Mouse (Mus musculus) adrenal gland (tissue): Measurements from ENCODE around the gene Gm13283.
"Not testable (repeated sequence)": the region's sequence is repeated elsewhere in the genome, so short reads cannot be mapped to it uniquely, and the experiment has no call there.

ENCODE experiments used
- intact Hi-C: fragments of 180-260 bp; cut with DNase I; formaldehyde crosslinking; loops from one replicate; pipeline ENCODE4 v1.15.1; 2025

Gm13283 gene

DNA sequence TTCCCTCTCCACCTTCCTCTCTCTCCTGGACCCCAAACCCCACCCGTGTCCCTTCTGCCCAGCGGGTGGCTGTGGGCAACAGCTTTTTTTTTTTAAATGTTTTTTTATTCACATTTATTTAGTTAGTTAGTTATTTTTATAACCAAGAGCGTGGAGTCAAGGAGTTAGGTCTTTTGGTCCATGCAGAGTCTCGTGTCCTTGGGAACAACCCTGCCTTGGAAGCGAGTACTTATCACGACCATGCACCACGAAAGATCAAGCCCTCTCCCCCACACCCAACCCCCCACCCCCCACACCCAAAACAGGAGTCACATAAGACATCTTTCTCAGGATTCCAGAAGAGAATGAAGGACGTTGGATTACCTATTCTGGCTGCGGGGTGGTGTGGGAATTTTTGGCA is 2.4 kb downstream of the Gm13283 start:
- intact Hi-C loops = not testable (repeated sequence)

DNA sequence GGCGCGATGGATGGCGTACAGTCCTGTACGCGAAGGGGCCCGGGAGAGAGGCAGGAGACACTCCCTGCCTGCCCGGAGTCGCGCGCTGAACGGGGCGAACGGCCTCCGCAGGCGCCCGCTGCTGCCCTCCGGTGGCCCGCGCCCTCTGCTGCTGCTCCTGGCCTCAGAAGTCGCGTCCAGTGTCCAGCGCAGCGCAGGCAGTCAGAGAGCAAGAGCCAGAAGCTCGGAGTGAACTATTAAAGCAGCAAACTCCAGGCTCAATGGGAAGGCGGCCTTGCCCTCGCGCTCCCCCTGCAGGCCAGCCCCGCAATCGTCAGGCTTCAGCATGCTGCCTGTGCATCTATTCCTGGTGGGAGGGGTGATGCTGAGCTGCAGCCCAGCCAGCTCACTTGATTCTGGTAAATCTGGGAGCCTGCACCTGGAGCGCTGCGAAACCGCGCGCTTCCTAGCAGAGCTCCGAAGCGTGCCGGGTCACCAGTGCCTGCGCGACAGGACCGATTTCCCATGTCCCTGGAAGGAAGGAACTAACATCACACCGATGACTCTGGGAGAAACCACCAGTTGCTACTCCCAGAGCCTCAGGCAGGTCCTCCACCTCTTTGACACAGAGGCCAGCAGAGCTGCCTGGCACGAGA is 3.6 kb downstream of the Gm13283 start:
- intact Hi-C loops = not testable (repeated sequence)

DNA sequence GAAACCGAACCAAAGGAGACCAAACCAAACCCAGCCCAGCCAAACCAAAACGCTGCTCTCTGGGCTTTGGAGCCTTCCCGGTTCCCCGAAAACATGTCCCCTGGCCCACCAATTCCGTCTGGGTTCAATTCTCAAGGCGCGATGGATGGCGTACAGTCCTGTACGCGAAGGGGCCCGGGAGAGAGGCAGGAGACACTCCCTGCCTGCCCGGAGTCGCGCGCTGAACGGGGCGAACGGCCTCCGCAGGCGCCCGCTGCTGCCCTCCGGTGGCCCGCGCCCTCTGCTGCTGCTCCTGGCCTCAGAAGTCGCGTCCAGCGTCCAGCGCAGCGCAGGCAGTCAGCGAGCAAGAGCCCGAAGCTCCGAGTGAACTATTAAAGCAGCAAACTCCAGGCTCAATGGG is 13.6 kb downstream of the Gm13283 start, which contains the start of gene Gm13290:
Gene Gm13290, plus strand, starts transcription at position 301 of the 400 bp plus-strand sequence.
- intact Hi-C loops = not testable (repeated sequence)

DNA sequence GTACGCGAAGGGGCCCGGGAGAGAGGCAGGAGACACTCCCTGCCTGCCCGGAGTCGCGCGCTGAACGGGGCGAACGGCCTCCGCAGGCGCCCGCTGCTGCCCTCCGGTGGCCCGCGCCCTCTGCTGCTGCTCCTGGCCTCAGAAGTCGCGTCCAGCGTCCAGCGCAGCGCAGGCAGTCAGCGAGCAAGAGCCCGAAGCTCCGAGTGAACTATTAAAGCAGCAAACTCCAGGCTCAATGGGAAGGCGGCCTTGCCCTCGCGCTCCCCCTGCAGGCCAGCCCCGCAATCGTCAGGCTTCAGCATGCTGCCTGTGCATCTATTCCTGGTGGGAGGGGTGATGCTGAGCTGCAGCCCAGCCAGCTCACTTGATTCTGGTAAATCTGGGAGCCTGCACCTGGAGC is 16.7 kb downstream of the Gm13283 start, which contains the start of gene Gm13289:
Gene Gm13289, plus strand, starts transcription at position 301 of the 400 bp plus-strand sequence.
- intact Hi-C loops = not testable (repeated sequence)

DNA sequence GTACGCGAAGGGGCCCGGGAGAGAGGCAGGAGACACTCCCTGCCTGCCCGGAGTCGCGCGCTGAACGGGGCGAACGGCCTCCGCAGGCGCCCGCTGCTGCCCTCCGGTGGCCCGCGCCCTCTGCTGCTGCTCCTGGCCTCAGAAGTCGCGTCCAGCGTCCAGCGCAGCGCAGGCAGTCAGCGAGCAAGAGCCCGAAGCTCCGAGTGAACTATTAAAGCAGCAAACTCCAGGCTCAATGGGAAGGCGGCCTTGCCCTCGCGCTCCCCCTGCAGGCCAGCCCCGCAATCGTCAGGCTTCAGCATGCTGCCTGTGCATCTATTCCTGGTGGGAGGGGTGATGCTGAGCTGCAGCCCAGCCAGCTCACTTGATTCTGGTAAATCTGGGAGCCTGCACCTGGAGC is 19.6 kb downstream of the Gm13283 start, which contains the start of gene Gm13272:
Gene Gm13272, plus strand, starts transcription at position 301 of the 400 bp plus-strand sequence.
- intact Hi-C loops = not testable (repeated sequence)

DNA sequence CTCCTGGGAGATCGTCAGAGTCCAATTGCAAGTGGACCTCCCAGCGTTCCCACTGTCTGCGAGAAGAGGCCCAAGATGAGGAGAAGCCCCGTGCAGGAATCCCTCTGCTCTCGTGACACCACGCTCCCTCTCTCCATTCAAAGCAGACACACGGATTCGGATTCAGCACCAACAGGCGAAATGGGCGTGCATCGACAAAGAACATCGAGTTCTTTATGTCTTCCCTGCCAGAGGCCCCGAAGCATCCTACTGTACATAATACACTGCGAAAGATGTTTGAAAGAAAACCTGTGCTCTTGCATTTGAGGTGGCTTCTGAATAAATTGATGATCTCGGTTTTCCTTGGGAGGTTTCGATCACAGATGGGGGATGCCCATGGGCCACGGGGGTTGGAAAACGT is 20.4 kb downstream of the Gm13283 start:
- intact Hi-C loops = not testable (repeated sequence)

DNA sequence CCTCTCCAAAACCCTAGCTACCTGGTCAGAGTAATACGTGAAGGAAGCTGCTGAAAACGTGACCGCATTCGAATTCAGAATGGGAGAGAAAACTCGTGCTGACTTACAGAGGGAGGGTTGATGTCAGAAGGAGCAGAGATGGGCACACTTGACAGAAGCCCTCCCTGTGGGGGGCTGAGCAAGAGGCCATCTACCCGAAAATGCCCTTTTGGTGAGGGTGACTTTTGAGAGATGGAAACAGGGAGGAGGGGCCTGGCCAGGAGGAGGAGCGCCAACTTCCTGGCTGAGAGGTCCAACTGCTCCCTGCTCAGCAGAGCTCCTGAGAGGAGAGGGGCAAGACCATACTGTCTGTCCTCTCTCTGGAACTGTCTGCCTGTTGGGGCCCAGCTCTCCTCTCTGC is 21.9 kb downstream of the Gm13283 start, which contains the start of gene Ifnz:
Gene Ifnz, plus strand, starts transcription at position 301 of the 400 bp plus-strand sequence.
- intact Hi-C loops = not testable (repeated sequence)

DNA sequence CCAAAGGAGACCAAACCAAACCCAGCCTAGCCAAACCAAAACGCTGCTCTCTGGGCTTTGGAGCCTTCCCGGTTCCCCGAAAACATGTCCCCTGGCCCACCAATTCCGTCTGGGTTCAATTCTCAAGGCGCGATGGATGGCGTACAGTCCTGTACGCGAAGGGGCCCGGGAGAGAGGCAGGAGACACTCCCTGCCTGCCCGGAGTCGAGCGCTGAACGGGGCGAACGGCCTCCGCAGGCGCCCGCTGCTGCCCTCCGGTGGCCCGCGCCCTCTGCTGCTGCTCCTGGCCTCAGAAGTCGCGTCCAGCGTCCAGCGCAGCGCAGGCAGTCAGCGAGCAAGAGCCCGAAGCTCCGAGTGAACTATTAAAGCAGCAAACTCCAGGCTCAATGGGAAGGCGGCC is 22.4 kb downstream of the Gm13283 start:
- intact Hi-C loops = not testable (repeated sequence)

DNA sequence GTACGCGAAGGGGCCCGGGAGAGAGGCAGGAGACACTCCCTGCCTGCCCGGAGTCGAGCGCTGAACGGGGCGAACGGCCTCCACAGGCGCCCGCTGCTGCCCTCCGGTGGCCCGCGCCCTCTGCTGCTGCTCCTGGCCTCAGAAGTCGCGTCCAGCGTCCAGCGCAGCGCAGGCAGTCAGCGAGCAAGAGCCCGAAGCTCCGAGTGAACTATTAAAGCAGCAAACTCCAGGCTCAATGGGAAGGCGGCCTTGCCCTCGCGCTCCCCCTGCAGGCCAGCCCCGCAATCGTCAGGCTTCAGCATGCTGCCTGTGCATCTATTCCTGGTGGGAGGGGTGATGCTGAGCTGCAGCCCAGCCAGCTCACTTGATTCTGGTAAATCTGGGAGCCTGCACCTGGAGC is 25.5 kb downstream of the Gm13283 start, which contains the start of gene Gm13276:
Gene Gm13276, plus strand, starts transcription at position 301 of the 400 bp plus-strand sequence.
- intact Hi-C loops = not testable (repeated sequence)

DNA sequence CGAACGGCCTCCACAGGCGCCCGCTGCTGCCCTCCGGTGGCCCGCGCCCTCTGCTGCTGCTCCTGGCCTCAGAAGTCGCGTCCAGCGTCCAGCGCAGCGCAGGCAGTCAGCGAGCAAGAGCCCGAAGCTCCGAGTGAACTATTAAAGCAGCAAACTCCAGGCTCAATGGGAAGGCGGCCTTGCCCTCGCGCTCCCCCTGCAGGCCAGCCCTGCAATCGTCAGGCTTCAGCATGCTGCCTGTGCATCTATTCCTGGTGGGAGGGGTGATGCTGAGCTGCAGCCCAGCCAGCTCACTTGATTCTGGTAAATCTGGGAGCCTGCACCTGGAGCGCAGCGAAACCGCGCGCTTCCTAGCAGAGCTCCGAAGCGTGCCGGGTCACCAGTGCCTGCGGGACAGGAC is 28.5 kb downstream of the Gm13283 start, which contains the start of gene Gm13277:
Gene Gm13277, plus strand, starts transcription at position 231 of the 400 bp plus-strand sequence.
- intact Hi-C loops = not testable (repeated sequence)

DNA sequence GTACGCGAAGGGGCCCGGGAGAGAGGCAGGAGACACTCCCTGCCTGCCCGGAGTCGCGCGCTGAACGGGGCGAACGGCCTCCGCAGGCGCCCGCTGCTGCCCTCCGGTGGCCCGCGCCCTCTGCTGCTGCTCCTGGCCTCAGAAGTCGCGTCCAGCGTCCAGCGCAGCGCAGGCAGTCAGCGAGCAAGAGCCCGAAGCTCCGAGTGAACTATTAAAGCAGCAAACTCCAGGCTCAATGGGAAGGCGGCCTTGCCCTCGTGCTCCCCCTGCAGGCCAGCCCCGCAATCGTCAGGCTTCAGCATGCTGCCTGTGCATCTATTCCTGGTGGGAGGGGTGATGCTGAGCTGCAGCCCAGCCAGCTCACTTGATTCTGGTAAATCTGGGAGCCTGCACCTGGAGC is 31.3 kb downstream of the Gm13283 start, which contains the start of gene Gm13278:
Gene Gm13278, plus strand, starts transcription at position 301 of the 400 bp plus-strand sequence.
- intact Hi-C loops = not testable (repeated sequence)

DNA sequence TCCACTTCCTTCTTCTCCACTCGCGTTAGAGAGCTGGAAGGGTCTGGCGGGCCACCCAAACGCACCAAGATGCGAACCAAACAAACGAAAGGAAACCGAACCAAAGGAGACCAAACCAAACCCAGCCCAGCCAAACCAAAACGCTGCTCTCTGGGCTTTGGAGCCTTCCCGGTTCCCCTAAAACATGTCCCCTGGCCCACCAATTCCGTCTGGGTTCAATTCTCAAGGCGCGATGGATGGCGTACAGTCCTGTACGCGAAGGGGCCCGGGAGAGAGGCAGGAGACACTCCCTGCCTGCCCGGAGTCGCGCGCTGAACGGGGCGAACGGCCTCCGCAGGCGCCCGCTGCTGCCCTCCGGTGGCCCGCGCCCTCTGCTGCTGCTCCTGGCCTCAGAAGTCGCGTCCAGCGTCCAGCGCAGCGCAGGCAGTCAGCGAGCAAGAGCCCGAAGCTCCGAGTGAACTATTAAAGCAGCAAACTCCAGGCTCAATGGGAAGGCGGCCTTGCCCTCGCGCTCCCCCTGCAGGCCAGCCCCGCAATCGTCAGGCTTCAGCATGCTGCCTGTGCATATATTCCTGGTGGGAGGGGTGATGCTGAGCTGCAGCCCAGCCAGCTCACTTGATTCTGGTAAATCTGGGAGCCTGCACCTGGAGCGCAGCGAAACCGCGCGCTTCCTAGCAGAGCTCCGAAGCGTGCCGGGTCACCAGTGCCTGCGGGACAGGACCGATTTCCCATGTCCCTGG is 34.2 kb downstream of the Gm13283 start, which contains the start of gene Gm13275:
Gene Gm13275, plus strand, starts transcription at position 552 of the 740 bp plus-strand sequence.
- intact Hi-C loops = not testable (repeated sequence)

DNA sequence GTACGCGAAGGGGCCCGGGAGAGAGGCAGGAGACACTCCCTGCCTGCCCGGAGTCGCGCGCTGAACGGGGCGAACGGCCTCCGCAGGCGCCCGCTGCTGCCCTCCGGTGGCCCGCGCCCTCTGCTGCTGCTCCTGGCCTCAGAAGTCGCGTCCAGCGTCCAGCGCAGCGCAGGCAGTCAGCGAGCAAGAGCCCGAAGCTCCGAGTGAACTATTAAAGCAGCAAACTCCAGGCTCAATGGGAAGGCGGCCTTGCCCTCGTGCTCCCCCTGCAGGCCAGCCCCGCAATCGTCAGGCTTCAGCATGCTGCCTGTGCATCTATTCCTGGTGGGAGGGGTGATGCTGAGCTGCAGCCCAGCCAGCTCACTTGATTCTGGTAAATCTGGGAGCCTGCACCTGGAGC is 37.2 kb downstream of the Gm13283 start, which contains the start of gene Gm13279:
Gene Gm13279, plus strand, starts transcription at position 301 of the 400 bp plus-strand sequence.
- intact Hi-C loops = not testable (repeated sequence)

DNA sequence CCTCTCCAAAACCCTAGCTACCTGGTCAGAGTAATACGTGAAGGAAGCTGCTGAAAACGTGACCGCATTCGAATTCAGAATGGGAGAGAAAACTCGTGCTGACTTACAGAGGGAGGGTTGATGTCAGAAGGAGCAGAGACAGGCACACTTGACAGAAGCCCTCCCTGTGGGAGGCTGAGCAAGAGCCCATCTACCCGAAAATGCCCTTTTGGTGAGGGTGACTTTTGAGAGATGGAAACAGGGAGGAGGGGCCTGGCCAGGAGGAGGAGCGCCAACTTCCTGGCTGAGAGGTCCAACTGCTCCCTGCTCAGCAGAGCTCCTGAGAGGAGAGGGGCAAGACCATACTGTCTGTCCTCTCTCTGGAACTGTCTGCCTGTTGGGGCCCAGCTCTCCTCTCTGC is 39.4 kb downstream of the Gm13283 start, which contains the start of gene Gm13285:
Gene Gm13285, plus strand, starts transcription at position 301 of the 400 bp plus-strand sequence.
- intact Hi-C loops = not testable (repeated sequence)

DNA sequence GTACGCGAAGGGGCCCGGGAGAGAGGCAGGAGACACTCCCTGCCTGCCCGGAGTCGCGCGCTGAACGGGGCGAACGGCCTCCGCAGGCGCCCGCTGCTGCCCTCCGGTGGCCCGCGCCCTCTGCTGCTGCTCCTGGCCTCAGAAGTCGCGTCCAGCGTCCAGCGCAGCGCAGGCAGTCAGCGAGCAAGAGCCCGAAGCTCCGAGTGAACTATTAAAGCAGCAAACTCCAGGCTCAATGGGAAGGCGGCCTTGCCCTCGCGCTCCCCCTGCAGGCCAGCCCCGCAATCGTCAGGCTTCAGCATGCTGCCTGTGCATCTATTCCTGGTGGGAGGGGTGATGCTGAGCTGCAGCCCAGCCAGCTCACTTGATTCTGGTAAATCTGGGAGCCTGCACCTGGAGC is 43.0 kb downstream of the Gm13283 start, which contains the start of gene Gm13287:
Gene Gm13287, plus strand, starts transcription at position 301 of the 400 bp plus-strand sequence.
- intact Hi-C loops = not testable (repeated sequence)

DNA sequence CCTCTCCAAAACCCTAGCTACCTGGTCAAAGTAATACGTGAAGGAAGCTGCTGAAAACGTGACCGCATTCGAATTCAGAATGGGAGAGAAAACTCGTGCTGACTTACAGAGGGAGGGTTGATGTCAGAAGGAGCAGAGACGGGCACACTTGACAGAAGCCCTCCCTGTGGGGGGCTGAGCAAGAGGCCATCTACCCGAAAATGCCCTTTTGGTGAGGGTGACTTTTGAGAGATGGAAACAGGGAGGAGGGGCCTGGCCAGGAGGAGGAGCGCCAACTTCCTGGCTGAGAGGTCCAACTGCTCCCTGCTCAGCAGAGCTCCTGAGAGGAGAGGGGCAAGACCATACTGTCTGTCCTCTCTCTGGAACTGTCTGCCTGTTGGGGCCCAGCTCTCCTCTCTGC is 45.3 kb downstream of the Gm13283 start, which contains the start of gene Gm13288:
Gene Gm13288, plus strand, starts transcription at position 301 of the 400 bp plus-strand sequence.
- intact Hi-C loops = not testable (repeated sequence)

DNA sequence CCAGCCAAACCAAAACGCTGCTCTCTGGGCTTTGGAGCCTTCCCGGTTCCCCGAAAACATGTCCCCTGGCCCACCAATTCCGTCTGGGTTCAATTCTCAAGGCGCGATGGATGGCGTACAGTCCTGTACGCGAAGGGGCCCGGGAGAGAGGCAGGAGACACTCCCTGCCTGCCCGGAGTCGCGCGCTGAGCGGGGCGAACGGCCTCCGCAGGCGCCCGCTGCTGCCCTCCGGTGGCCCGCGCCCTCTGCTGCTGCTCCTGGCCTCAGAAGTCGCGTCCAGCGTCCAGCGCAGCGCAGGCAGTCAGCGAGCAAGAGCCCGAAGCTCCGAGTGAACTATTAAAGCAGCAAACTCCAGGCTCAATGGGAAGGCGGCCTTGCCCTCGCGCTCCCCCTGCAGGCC is 45.8 kb downstream of the Gm13283 start:
- intact Hi-C loops = not testable (repeated sequence)
